Mouse (Mus musculus) layer of hippocampus, adult 9-10 months (tissue): ENCODE data around the gene Gpr45.

Experiments used
- DNase-seq: peaks from one replicate; pipeline ENCODE4 v3.0.0; 2022; ENCODE audit warnings: low spot score

Gpr45 gene

DNA sequence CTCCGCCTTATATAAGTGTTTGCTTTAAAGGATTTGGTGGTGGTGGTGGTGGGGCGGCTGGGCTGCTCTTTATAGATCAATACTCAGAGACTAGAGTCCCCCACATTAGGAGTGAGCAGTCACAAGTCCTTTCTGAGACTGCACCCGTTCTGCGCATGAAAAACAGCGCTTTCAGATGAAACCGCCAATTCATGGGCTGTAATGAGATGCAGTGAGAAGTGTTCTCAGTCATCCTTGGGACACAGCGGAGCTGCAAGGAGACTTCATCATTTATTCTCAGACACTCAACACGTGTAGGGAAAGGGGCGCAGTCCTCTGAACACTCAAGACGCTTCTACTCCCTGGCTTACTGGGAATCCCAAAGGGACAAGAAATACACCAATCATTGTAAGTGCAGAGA is 95.1 kb downstream of the Gpr45 start:
- DNase-seq = no peak

DNA sequence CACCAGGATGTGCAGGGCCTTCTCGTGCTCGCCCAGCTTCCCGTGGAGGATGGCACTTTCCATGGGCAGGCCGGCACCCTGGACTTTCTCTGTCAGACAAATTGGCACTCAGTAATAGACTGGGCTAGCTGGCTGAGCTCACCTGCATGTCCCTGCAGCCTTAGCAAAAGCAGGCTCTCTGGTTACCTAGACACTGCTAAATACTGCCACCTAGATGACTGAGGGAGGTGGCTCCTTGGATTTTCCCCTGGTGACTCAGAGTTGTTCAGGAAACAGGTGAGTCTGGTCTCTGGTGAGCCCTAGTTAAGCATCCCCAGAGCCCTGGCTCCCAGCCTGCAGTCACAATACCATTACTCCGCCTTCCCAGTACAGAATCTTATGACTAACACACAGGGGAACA is 99.2 kb downstream of the Gpr45 start:
- no peak for DNase-seq

DNA sequence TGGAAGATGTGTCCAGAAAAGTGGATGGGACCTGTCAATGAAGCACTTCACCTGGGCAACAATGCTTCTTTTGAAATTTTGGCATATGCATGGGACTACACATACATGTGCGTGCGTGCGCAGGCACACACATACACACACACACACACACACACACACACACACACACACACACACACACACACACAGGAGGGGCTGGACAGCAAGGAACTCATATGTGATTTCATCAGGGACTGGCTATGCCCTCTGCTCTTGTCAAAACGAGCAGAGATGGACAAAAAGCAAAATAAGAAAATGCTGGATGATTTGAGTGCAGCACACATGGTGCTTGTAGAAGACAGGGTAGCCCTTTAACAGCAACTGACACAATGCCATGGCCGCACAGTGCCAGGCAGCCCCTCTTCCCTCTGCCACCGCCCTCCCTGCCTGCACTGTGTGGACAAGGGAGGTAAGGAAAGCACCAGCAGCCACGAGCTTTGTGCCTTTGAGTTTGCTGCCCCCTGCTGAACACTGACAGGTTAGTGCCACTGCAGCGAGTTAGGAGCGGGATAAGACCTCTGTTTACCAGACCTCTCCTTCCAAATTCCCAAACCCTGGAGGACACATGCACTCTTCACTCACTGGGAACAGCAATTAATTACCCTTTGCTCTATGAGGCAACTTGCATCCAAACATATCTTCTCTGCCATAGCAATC is 113.1 kb downstream of the Gpr45 start:
- DNase-seq = peak; percentile 50

DNA sequence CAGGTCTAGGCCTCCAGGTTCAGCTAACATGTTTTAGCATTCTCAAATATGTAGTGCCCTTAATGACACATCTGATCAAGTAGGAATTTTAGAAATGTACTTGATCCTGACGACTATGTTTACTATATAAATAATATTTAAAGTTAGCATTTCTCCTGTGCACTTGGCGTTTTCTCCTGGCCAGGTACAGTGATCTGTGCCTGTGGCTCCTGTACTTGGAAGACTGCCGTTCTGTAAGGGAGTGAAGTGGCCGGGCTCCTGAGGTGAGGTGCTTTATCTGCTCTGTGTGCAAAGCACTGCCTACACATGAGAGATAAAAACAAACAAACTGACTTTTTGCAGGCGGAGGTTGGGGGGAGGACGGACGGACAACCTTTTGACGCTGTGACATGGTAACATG is 113.9 kb downstream of the Gpr45 start:
- DNase-seq = no peak

DNA sequence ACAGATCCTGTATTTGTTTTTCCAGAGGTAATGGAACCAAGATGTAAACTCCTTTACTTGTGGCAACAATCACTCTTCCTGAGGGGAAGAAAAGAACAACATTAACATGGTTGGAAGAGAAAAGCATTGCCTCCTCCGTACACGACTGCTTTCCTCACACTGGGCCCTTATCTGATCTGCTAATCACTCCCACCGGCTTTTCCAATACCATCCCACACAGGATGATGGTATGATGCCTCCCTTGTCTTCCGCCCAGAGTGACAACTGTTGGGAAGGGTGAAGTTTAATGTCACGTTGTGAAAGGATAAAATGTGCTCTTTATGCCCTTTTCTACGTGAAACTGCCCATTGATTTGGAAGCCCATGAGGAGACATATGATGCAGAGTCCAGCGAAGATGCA is 114.9 kb downstream of the Gpr45 start:
- no peak for DNase-seq

DNA sequence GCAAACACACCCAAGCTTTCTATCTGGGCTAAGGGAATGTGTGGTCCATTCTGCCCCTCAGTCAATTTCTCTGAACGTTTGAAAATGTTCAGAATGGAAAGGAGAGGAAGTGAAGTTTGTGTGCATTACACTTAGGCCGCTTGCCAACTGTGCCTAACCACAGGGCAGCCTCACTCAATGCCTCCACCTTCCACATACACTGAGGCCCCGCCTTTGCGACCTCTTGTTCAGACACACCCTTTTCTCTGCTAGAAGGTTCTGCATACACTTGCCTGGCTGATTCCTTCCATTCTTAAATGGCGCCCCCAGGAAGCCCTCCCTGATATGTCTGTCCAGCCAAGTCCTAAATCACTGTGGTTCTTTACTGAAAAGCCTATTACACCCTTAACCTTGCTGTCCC is 118.1 kb downstream of the Gpr45 start:
- no peak for DNase-seq

DNA sequence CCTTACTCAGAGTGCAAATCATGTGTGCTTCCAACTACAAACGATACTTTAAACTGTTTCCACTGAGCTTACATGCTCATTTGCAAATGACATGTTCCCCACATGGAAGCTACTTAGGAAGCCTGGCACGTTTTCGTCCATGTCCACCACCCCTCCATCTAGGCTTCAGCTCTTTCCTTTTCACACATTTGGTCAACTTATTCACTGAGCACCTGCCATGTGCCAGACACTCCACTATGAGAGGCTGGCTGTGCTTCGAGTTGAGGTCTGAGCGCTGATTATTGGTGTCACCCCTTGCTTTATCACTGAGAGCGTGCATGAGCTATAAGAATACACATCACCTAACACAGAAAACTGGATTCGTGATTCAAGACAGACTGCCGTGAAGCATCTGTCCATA is 119.4 kb downstream of the Gpr45 start:
- no peak for DNase-seq

DNA sequence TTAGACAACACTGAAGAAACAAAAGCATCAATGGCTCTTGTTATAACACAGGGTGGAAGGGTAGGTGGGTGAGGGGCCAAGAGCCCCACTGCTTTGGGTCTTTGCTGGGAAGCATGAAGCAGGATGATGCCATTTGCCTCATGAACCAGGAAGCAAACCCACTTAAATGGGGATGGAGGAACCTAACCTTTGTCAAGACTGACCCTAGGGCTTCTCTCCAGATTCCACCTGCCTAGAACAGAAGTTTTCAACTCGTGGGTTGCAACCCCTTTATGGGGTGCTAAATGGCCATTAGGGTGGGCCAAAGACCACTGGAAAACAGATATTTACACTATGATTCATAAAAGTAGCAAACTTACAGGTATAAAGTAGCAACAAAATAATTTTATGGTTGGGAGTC is 119.9 kb downstream of the Gpr45 start:
- no peak for DNase-seq

DNA sequence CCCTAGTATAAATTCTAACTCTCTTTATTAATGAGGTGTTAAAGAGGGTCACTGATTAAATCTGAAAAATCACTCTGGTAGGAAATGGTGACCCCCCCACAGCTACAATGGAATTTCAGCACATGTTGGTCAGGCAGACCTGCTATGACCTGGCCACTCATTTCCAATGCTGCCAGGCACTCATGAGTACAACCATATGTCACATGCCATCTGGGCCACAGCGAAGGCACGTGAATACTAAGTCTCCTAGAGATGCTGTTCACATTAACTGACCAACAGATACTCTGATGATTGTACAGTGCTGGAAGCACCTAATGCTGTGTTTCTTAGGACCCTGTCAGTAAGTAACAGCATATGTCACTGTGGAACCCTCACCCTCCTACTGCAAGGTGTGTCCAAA is 122.1 kb downstream of the Gpr45 start:
- no peak for DNase-seq

DNA sequence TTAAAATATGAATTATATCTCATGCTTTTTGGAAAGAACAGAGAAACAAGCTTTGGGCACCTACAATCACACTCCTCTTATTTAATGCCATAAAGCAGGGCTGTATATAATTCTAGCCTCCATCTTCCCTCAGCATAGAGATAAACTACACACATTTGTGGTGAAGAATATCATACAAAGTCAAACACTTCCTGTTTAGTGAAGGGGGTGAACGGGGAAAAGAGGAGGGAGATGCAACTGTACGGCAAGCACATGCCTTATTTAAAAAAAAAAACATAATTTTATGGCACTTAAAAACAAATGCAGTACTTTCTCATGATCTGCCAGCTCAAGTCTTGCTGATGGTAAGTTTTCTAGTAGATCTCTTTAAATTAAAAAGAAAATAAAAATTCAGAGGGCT is 125.5 kb downstream of the Gpr45 start:
- DNase-seq = no peak

DNA sequence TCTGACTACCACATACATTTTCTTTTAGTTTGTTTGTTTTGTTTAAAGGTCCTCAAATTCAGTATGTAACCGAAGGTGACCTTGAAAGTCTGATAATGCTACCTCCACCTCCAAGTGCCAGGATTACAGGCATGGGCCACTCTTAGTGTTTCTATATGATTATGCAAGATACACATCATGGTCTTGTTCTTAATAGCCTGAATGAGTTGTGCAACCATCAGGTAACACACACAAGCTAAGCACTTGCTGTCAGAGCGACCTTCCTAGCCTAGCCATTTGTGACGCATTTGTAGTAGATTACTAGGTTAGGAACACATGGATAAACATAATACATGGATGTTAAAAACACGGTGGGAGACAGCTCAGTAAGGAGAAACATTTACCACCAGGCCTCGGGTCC is 130.3 kb downstream of the Gpr45 start:
- DNase-seq = no peak
